Mouse (Mus musculus) G1E (cell line): Measurements from ENCODE around the gene Tssc4.

Experiments used
- CTCF ChIP-seq: IDR thresholded peaks from 2 replicates; pipeline ENCODE4 v1.5.1; 2012; ENCODE audit warnings: low read depth, low read length, inconsistent platforms, mixed read lengths
- GATA1 ChIP-seq: IDR thresholded peaks from 2 replicates; pipeline ENCODE4 v1.6.1; 2012; ENCODE audit warnings: borderline replicate concordance, low read length, inconsistent platforms, mixed read lengths
- POLR2AphosphoS5 ChIP-seq: IDR thresholded peaks from 2 replicates; pipeline ENCODE4 v1.6.1; 2012; ENCODE audit warnings: low read depth, low read length, inconsistent platforms; ENCODE audit not compliant: insufficient replicate concordance
- TAL1 ChIP-seq: conservative IDR thresholded peaks from 2 replicates; pipeline ENCODE4 v1.6.1; 2012; ENCODE audit warnings: low read depth, low read length, inconsistent platforms, mixed read lengths

GRCm38 (mm10) chr7:143116521-143116920, 47.5 kb downstream of the Tssc4 start:
- TF ChIP-seq CTCF (no peak), TAL1 (no peak), GATA1 (no peak), POLR2AphosphoS5 (no peak)
